Mouse (Mus musculus) kidney, adult 2 months (tissue): ENCODE measurements around the gene Mdga2.

Experiments
- CTCF ChIP-seq: fragments of 200-500 bp; conservative IDR thresholded peaks from 2 replicates; pipeline ENCODE4 v1.5.1; 2011; ENCODE audit warnings: low read depth, mild to moderate bottlenecking, control low read depth, low read length, moderate library complexity, mixed read lengths; ENCODE audit not compliant: insufficient read depth, insufficient read length
- POLR2A ChIP-seq: fragments of 200-500 bp; IDR thresholded peaks from one replicate; pipeline ENCODE4 v1.6.1; 2011; ENCODE audit warnings: low read depth, low read length, control low read depth

DNA sequence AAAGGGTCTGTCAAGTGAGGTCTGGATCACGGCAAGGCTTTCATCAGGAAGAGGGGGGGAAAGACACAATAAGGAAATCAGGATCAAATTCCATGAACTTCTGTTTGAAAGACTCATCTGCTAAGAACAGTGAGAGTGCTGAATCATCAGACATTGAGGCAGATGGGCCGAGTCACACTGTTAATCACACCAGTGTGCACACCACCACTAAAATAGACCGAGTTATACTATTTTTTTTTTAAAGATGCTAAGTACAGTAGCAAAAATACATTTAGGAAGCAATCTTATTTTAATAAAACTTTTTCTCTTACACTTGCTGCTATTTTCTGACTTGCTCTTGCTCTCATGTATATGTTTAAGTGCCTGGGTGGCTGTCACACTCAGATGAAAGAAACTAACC, 382.0 kb downstream of the Mdga2 start:
- TF ChIP-seq CTCF (no peak), POLR2A (no peak)
